In genomic region chr1:79786267-79786927, GRCm38 (mm10) we compare ENCODE assay signal across 9 mouse cellular contexts. TPM values are rescaled to one million over a fixed set of nuclear protein-coding genes. Genes with fewer than 3 reads are reported as not detected.
A peak's percentile ranks its signal among the peaks of the same experiment; 100 is the strongest.
DNase-seq lines count a peak whose midpoint lies in the region; ATAC-seq and TF ChIP-seq lines count a peak whose summit lies in the region.
"Had no signal": no experiment of that assay in that cellular context is flagged by ENCODE, and none has a peak within 500 bp of the region (broad histone marks: within the 10 kb centered on the region; RNA-seq: fewer than 3 reads in every experiment).

No protein-coding gene starts in this region.

- H3K9ac ChIP-seq in midbrain, embryonic 11.5 days (ENCODE audit: low read length): no peak overlapping the region
- no peak overlapping the region for H3K9ac ChIP-seq in lung, postnatal 0 days (replicated peaks; ENCODE audit: low read depth)
- H3K9ac ChIP-seq: liver, embryonic 15.5 days had no signal

- H3K4me1 ChIP-seq in midbrain, embryonic 11.5 days (ENCODE audit: control insufficient read depth, insufficient read depth, low read length): no peaks in the 10 kb centered on the region
- H3K4me1 ChIP-seq in midbrain, embryonic 10.5 days: no peaks in the 10 kb centered on the region
- peaks cover 3% of the 10 kb centered on the region; the same call in 1 of the 2 replicates for H3K4me1 ChIP-seq in lung, postnatal 0 days (ENCODE audit: insufficient read depth, low read depth, low read length)
- H3K4me1 ChIP-seq: liver, embryonic 15.5 days had no signal

- H3K27ac ChIP-seq in midbrain, embryonic 11.5 days (ENCODE audit: low read depth, low read length): no peak overlapping the region
- no peak overlapping the region for H3K27ac ChIP-seq in midbrain, embryonic 10.5 days (replicated peaks)
- no peak overlapping the region for H3K27ac ChIP-seq in lung, postnatal 0 days (ENCODE audit: low read length)
- H3K27ac ChIP-seq: liver, embryonic 15.5 days had no signal

- peak; percentile 42 for DNase-seq in embryo, embryonic 10 days (ENCODE audit: low spot score)
- no peak for DNase-seq in embryo, embryonic 9.5 days (ENCODE audit: extremely low spot score)
- DNase-seq in midbrain, embryonic 11.5 days (ENCODE audit: low spot score, missing footprints): peak; percentile 93
- no peak for DNase-seq in midbrain, embryonic 10.5 days (ENCODE audit: low spot score)
- DNase-seq in gastrocnemius, postnatal 14 days: peak; percentile 26
- DNase-seq in lung, postnatal 0 days (ENCODE audit: low spot score): peak; percentile 71
- DNase-seq in splenic B cell, adult 2 months (ENCODE audit: low read depth, low spot score): peak; percentile 26

- H3K27me3 ChIP-seq in midbrain, embryonic 11.5 days (ENCODE audit: control insufficient read depth, insufficient read depth, low read length): no peaks in the 10 kb centered on the region; the same call in 1 of the 2 replicates
- H3K27me3 ChIP-seq in midbrain, embryonic 10.5 days (ENCODE audit: low read depth, poor library complexity, severe bottlenecking): no peaks in the 10 kb centered on the region
- H3K27me3 ChIP-seq in lung, postnatal 0 days (replicated peaks; ENCODE audit: insufficient read depth, low read length): no peaks in the 10 kb centered on the region
- H3K27me3 ChIP-seq in splenic B cell, adult 2 months (ENCODE audit: control insufficient read depth, insufficient read depth, low read length, poor library complexity, severe bottlenecking): no peaks in the 10 kb centered on the region
- H3K27me3 ChIP-seq: liver, embryonic 15.5 days had no signal

- peak; percentile 77 for TF ChIP-seq CTCF in lung, postnatal 0 days (IDR thresholded peaks at IDR 0.05)

- TF ChIP-seq EP300 in lung, postnatal 0 days (IDR thresholded peaks at IDR 0.05): no peak

- intact Hi-C loops in gastrocnemius, postnatal 14 days (cut with DNase I; ENCODE audit: low total_unique reads): loop anchor here (5.0 to 10.0 kb wide), 2 partner anchors 321 to 388 kb away; no protein-coding TSS in a partner anchor

- 73% methylated on average over 7 of the region's 7 CpGs for whole genome bisulfite sequencing in midbrain, embryonic 11.5 days
- WGBS in midbrain, embryonic 10.5 days: 75% methylated on average over 7 of the region's 7 CpGs
- WGBS in lung, postnatal 0 days: 50% methylated on average over 7 of the region's 7 CpGs

- ATAC-seq in midbrain, embryonic 11.5 days (ENCODE audit: low FRiP score): peak; percentile 70; the same call in 1 of the 2 replicates
- ATAC-seq in lung, postnatal 0 days: peak; percentile 61
- no peak for ATAC-seq in monocyte, adult 5-6 weeks (replicated peaks; ENCODE audit: insufficient number of reproducible peaks, low FRiP score, low TSS enrichment, poor library complexity, severe bottlenecking)

- no peak overlapping the region for H3K4me2 ChIP-seq in midbrain, embryonic 11.5 days
- H3K4me2 ChIP-seq in lung, postnatal 0 days (replicated peaks; ENCODE audit: low read depth, low read length): no peak overlapping the region
- H3K4me2 ChIP-seq: liver, embryonic 15.5 days had no signal

- H3K9me3 ChIP-seq in midbrain, embryonic 11.5 days (ENCODE audit: control insufficient read depth, low read length): no peaks in the 10 kb centered on the region
- H3K9me3 ChIP-seq in midbrain, embryonic 10.5 days (replicated peaks): no peaks in the 10 kb centered on the region
- H3K9me3 ChIP-seq in lung, postnatal 0 days (ENCODE audit: low read length): no peaks in the 10 kb centered on the region
- H3K9me3 ChIP-seq: liver, embryonic 15.5 days had no signal

- H3K36me3 ChIP-seq in midbrain, embryonic 11.5 days (ENCODE audit: control insufficient read depth, insufficient read depth, low read length): peaks cover 9% of the 10 kb centered on the region; the same call in 1 of the 2 replicates
- peaks cover 22% of the 10 kb centered on the region for H3K36me3 ChIP-seq in midbrain, embryonic 10.5 days
- peaks cover 23% of the 10 kb centered on the region; the same call in 1 of the 2 replicates for H3K36me3 ChIP-seq in lung, postnatal 0 days (ENCODE audit: insufficient read depth, low read length)
- peaks cover 3% of the 10 kb centered on the region for H3K36me3 ChIP-seq in splenic B cell, adult 2 months (ENCODE audit: control insufficient read depth, insufficient read depth, low read length, poor library complexity, severe bottlenecking)

- no peak overlapping the region for H3K4me3 ChIP-seq in midbrain, embryonic 11.5 days (ENCODE audit: low read depth, low read length)
- no peak overlapping the region for H3K4me3 ChIP-seq in midbrain, embryonic 10.5 days
- no peak overlapping the region for H3K4me3 ChIP-seq in lung, postnatal 0 days (ENCODE audit: low read depth, low read length)
- H3K4me3 ChIP-seq: liver, embryonic 15.5 days had no signal

RNA-seq across cellular contexts. Expression of gene Wdfy1, which starts 10.5 kb away (rescaled TPM):
- polyA plus RNA-seq in midbrain, embryonic 11.5 days (2014; fragmentation: Nextera tagmentation; extraction: Ambion mirVana): 47.1 and 49.1 TPM in 2 replicates
- polyA plus RNA-seq in midbrain, embryonic 10.5 days (2016; fragmentation: Nextera tagmentation; extraction: Ambion mirVana): 37.5 and 46.4 TPM in 2 replicates
- 10 to 100 TPM; 10.5 to 13.5 TPM for total RNA-seq in gastrocnemius, postnatal 14 days (2021)
- polyA plus RNA-seq in lung, postnatal 0 days (2015; fragmentation: Nextera tagmentation; extraction: Ambion mirVana): 57.0 and 63.1 TPM in 2 replicates
- total RNA-seq in monocyte, adult 5-6 weeks (2017): 24.7 to 50.1 TPM (median 27.2 TPM) in 3 replicates

RNA-seq across cellular contexts. Expression of gene Mrpl44, which starts 10.6 kb away (rescaled TPM):
- polyA plus RNA-seq in midbrain, embryonic 11.5 days (2014; fragmentation: Nextera tagmentation; extraction: Ambion mirVana): 57.7 and 60.8 TPM in 2 replicates
- 65.5 and 68.2 TPM in 2 replicates for polyA plus RNA-seq in midbrain, embryonic 10.5 days (2016; fragmentation: Nextera tagmentation; extraction: Ambion mirVana)
- total RNA-seq in gastrocnemius, postnatal 14 days (2021): 10 to 100 TPM; 35.5 to 36.4 TPM
- 37.3 and 38.7 TPM in 2 replicates for polyA plus RNA-seq in lung, postnatal 0 days (2015; fragmentation: Nextera tagmentation; extraction: Ambion mirVana)
- 14.1 to 18.0 TPM (median 15.9 TPM) in 3 replicates for total RNA-seq in monocyte, adult 5-6 weeks (2017)

Comparison
In these comparisons a context has a peak if more than half of its experiments do, and no peak if none do; other contexts are left out.
1. DNase-seq: peak in embryo, embryonic 10 days (single experiment), midbrain, embryonic 11.5 days (single experiment), gastrocnemius, postnatal 14 days (single experiment), lung, postnatal 0 days (single experiment) and splenic B cell, adult 2 months (single experiment); none in embryo, embryonic 9.5 days (single experiment) and midbrain, embryonic 10.5 days (single experiment).